Mouse (Mus musculus) macrophage (primary cell): ENCODE results near the gene Abcg3. TPM values are rescaled to one million over a fixed set of nuclear protein-coding genes. Genes with fewer than 3 reads are reported as not detected.

Experiments
- polyA plus RNA-seq: library from polyadenylated mRNA; stranded (reverse); fragments of 250-400 nt; gene quantifications from 3 replicates; pipeline ENCODE4 v1.2.4, GENCODE M21; 2018; ENCODE audit warnings: inconsistent platforms

Abcg3 gene
- polyA plus RNA-seq, 1 experiment from 2014 or later: 45.7 TPM

Other genes with a start within 250 kb of the Abcg3 start
- 3.7 to 6.2 TPM (median 3.7 TPM) in 3 replicates for gene Zfp951, start 122.6 kb downstream of the Abcg3 start, polyA plus RNA-seq
- 20.1 to 55.4 TPM (median 28.3 TPM) in 3 replicates for gene Gbp9, start 156.8 kb upstream of the Abcg3 start, polyA plus RNA-seq
- 2.9 to 48.7 TPM (median 19.7 TPM) in 3 replicates for gene Gbp8, start 156.8 kb upstream of the Abcg3 start, polyA plus RNA-seq
- gene Gbp4, start 156.9 kb upstream of the Abcg3 start, polyA plus RNA-seq: 1.7 to 20.7 TPM (median 2.8 TPM) in 3 replicates